Mouse (Mus musculus) intestine, postnatal 0 days (tissue): ENCODE data around the gene 1700037H04Rik. TPM values are rescaled to one million over a fixed set of nuclear protein-coding genes. Genes with fewer than 3 reads are reported as not detected.

Experiments used
- ATAC-seq: fragments of 200-750 bp; cut with Nextera tagmentation; 2 replicates; pipeline ENCODE4 v1.8.0; 2017; ENCODE audit warnings: mild to moderate bottlenecking, moderate TSS enrichment, moderate library complexity
- H3K27ac ChIP-seq: fragments of 300-500 bp; sonication (generic); 2 replicates; pipeline ENCODE4 v1.5.1; 2014; ENCODE audit warnings: mild to moderate bottlenecking, low read depth, low read length, moderate library complexity
- H3K27me3 ChIP-seq: fragments of 300-500 bp; sonication (generic); replicated peaks from 2 replicates; pipeline ENCODE4 v1.6.1; 2014; ENCODE audit warnings: low read length, mixed read lengths; ENCODE audit not compliant: control insufficient read depth, insufficient read depth
- H3K36me3 ChIP-seq: fragments of 300-500 bp; sonication (generic); 2 replicates; pipeline ENCODE4 v1.6.1; 2014; ENCODE audit warnings: mild to moderate bottlenecking, moderate library complexity; ENCODE audit not compliant: control insufficient read depth, insufficient read depth
- H3K4me1 ChIP-seq: fragments of 300-500 bp; sonication (generic); replicated peaks from 2 replicates; pipeline ENCODE4 v1.6.1; 2014; ENCODE audit warnings: antibody characterized with exemption, low read length, mixed read lengths; ENCODE audit not compliant: control insufficient read depth, insufficient read depth
- H3K4me2 ChIP-seq: fragments of 300-500 bp; sonication (generic); replicated peaks from 2 replicates; pipeline ENCODE4 v1.6.1; 2014; ENCODE audit warnings: low read depth, mild to moderate bottlenecking, moderate library complexity
- H3K4me3 ChIP-seq: fragments of 300-500 bp; sonication (generic); 2 replicates; pipeline ENCODE4 v1.5.1; 2014; ENCODE audit warnings: low read depth, low read length
- H3K9ac ChIP-seq: fragments of 300-500 bp; sonication (generic); 2 replicates; pipeline ENCODE4 v1.6.1; 2014; ENCODE audit warnings: mild to moderate bottlenecking, low read depth, low read length
- H3K9me3 ChIP-seq: fragments of 300-500 bp; sonication (generic); 2 replicates; pipeline ENCODE4 v1.6.1; 2016; ENCODE audit warnings: mixed run types; ENCODE audit not compliant: control insufficient read depth
- CTCF ChIP-seq: sonication (generic); IDR thresholded peaks from 2 replicates; pipeline ENCODE4 v1.5.1; 2016; ENCODE audit warnings: low read depth, mild to moderate bottlenecking, control low read depth, antibody characterized with exemption, moderate library complexity
- WGBS: fragments of 180-500 bp; shearing (Covaris S2); extraction: QIAGEN DNeasy Blood & Tissue Kit; methylation state at CpG from one replicate; pipeline ENCODE4 v1.1.7; 2014; 5-methylcytosine and 5-hydroxymethylcytosine counted together
- polyA plus RNA-seq: library from polyadenylated mRNA; unstranded; fragments of >200 nt; fragmentation: Nextera tagmentation; extraction: Ambion mirVana; gene quantifications from 2 replicates; pipeline ENCODE4 v1.2.1, GENCODE M21; 2015

1700037H04Rik gene
- polyA plus RNA-seq, 1 experiment from 2014 or later = 145 TPM

DNA sequence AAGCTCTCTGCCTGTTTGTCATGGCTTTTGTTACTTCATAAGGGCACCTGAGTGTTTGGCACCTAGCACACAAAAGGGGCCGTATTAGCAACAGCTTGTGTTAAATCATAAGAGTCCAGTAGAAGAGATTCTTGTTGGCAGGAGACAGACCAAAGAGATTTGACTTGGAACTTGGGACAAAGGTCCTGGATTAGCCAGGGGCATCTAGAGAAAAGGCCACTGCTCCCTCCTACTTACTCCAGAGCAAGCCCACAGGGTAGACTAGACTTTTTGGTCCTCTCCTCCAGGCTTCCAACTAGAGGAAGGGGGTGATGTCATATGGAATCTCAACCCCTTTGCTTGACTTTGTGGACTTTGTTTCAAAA, 16.0 kb upstream of the 1700037H04Rik start:
- no peaks in the 10 kb centered on the region for H3K27me3 ChIP-seq
- TF ChIP-seq CTCF = no peak
- peak overlapping the region; percentile 96 for H3K4me2 ChIP-seq
- peak overlapping the region; percentile 22 for H3K9ac ChIP-seq
- no peaks in the 10 kb centered on the region for H3K9me3 ChIP-seq
- no peaks in the 10 kb centered on the region; the same call in 1 of the 2 replicates for H3K36me3 ChIP-seq
- no peak overlapping the region for H3K4me3 ChIP-seq
- H3K4me1 ChIP-seq = peaks cover 20% of the 10 kb centered on the region
- no peak for ATAC-seq
- WGBS = 54% methylated on average over 1 of the region's 1 CpGs
- H3K27ac ChIP-seq = peak overlapping the region; percentile 83

DNA sequence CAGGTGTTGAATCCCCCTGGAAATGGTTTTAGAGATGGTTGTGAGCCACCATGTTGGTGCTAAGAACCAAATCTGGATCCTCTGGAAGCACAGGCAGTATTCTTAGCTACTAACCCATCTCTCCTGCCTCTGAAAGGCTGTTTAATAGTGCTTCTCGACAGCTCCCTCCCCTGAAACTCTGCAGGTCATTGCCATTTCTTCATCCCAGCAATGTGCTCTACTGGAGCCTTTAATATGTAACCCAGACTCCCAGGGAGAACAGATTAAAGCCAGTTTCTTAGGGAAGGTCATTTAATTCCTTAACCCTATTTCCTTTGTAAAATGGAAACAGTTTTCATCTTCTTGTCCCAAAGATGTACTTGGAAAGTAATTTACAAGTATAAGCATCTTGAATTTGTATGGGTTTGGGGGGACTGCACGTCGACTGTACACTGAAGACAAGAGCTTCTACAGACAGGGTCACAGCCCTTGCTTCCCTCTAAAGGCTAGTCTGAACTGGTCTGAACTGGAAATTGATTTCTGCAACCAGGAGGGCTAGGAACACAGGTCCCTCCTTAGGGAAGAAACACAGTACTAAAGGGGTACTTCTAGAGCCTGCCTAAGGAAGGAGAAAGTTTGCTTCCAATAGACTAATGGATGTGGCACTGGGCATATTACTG, 15.5 kb upstream of the 1700037H04Rik start:
- peak overlapping the region; percentile 22; the same call in 1 of the 2 replicates for H3K9ac ChIP-seq
- H3K27ac ChIP-seq = peak overlapping the region; percentile 83
- H3K4me1 ChIP-seq = peaks cover 20% of the 10 kb centered on the region
- ATAC-seq = no peak
- H3K4me3 ChIP-seq = no peak overlapping the region
- H3K9me3 ChIP-seq = no peaks in the 10 kb centered on the region
- TF ChIP-seq CTCF = no peak
- WGBS = 59% methylated on average over 3 of the region's 3 CpGs
- no peaks in the 10 kb centered on the region; the same call in 1 of the 2 replicates for H3K36me3 ChIP-seq
- peak overlapping the region; percentile 96 for H3K4me2 ChIP-seq
- H3K27me3 ChIP-seq = no peaks in the 10 kb centered on the region

DNA sequence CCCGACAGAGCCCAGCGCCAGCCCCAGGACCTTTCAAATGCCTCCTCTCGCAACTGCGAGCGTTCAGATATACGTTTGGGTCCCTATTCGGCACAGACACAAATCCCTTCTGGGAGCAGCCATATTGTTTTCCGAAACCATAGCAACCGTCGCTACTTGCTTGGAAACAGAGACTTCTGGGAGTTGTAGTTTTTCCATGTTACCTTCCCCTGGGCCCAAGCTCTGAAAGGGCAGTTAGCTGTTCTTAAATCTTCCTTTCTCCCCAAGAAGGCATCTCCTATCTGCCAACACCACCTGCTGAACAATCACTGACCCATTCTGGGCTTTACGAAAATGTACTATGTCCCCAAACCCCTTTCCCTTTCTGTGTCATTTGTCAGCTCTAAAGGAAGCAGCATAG, 14.8 kb upstream of the 1700037H04Rik start:
- WGBS = 5% methylated on average over 11 of the region's 11 CpGs
- no peaks in the 10 kb centered on the region for H3K9me3 ChIP-seq
- no peaks in the 10 kb centered on the region for H3K27me3 ChIP-seq
- H3K36me3 ChIP-seq = no peaks in the 10 kb centered on the region; the same call in 1 of the 2 replicates
- H3K4me2 ChIP-seq = peak overlapping the region; percentile 78
- TF ChIP-seq CTCF = no peak
- H3K4me3 ChIP-seq = peak overlapping the region; percentile 32
- H3K4me1 ChIP-seq = peaks cover 20% of the 10 kb centered on the region
- H3K27ac ChIP-seq = no peak overlapping the region
- no peak overlapping the region for H3K9ac ChIP-seq
- no peak for ATAC-seq

DNA sequence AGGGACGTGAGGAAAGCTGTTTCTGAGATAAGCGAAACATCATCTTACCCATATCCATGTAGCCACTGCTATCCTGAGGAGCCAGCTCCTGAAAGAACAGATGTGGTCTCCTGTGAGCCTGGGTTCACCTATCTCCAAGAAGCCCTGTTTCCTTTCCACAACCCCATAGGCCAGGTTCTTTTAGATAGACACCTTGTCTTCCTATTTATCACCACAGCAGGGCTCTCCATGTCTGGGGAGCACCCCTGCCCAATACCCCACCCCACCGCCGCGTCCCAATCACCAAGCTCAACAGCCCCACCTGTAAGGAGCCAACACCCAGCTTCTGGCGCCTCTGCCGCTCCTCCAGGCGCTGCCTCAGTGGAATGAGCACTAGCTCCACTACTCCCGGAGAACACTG, 12.4 kb upstream of the 1700037H04Rik start:
- no peak overlapping the region for H3K4me3 ChIP-seq
- H3K9ac ChIP-seq = no peak overlapping the region
- ATAC-seq = no peak
- H3K27ac ChIP-seq = no peak overlapping the region; the same call in 1 of the 2 replicates
- 62% methylated on average over 9 of the region's 9 CpGs for WGBS
- no peaks in the 10 kb centered on the region for H3K9me3 ChIP-seq
- no peak overlapping the region for H3K4me2 ChIP-seq
- H3K27me3 ChIP-seq = no peaks in the 10 kb centered on the region
- TF ChIP-seq CTCF = no peak
- H3K36me3 ChIP-seq = no peaks in the 10 kb centered on the region; the same call in 1 of the 2 replicates
- peaks cover 16% of the 10 kb centered on the region; the same call in 1 of the 2 replicates for H3K4me1 ChIP-seq

DNA sequence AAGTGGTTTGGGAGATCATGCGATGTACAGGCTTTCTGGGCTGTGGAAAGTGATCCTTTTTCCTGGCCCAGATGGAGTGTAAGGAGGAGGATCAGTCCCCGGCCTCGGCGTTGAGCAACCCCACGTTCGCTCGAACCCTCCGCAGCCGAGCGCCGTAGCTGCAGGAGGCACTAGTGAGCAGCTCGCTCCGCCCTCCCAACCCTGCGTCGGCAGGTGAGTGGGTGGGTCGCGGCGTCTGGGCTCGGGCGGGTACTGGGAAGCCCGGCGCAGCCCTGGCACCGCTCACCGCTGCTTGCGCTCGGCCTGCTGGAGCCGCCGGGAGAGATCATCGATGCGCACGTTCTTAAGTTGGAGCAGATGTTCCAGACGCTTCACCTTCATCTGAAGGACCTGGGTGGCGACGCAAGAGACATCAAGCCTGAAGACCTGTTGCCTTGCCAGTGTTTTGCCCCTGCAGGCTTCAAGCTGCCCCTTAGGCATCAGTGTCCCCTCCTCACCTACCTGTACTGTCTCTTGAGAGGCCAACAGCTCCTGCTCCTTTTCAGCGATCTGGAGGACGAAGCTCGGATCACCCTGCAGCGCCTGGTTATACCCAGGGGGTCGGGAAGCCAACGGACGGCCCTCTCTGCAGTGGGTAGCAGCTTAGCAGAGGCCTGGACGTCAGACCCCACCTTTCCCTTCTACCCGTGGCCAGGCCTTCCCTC, 11.7 kb upstream of the 1700037H04Rik start:
- Histone ChIP-seq H3K4me3 (peak overlapping the region; percentile 7; the same call in 1 of the 2 replicates), H3K4me1 (peaks cover 16% of the 10 kb centered on the region; the same call in 1 of the 2 replicates), H3K27ac (no peak overlapping the region), H3K36me3 (no peaks in the 10 kb centered on the region; the same call in 1 of the 2 replicates), H3K9ac (no peak overlapping the region), H3K9me3 (no peaks in the 10 kb centered on the region), H3K27me3 (no peaks in the 10 kb centered on the region), H3K4me2 (peak overlapping the region; percentile 58)
- no peak for ATAC-seq
- TF ChIP-seq CTCF = peak; percentile 34; the same call in 1 of the 2 replicates
- WGBS = 28% methylated on average over 43 of the region's 43 CpGs

DNA sequence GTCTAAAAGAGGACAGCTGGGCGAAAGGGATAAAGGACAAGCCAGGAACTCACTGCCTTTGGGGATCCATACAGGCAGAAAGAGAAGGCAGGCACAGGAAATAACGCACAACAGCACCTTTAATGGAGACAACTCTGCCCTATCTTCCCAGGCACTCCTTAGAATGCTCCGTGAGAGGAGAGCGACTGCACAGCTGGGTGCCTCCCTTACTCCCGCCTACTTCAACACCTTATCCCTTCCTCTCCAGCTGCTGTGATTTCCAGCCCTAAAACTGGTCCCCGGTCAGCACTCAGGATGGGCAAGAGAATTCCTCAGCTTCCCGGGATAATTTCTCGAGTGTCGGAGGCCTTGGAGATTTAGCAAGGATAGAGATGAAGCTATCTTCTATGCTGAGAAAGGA, 11.1 kb upstream of the 1700037H04Rik start:
- Histone ChIP-seq H3K27ac (no peak overlapping the region), H3K4me2 (peak overlapping the region; percentile 58), H3K9me3 (no peaks in the 10 kb centered on the region), H3K36me3 (no peaks in the 10 kb centered on the region; the same call in 1 of the 2 replicates), H3K4me1 (peaks cover 11% of the 10 kb centered on the region; the same call in 1 of the 2 replicates), H3K4me3 (no peak overlapping the region), H3K27me3 (no peaks in the 10 kb centered on the region), H3K9ac (no peak overlapping the region)
- ATAC-seq = no peak
- 38% methylated on average over 9 of the region's 9 CpGs for WGBS
- no peak for TF ChIP-seq CTCF
